Mouse (Mus musculus) olfactory bulb, adult 2 months (tissue): ENCODE measurements around the gene Sult2b1.

Experiments
- CTCF ChIP-seq: fragments of 200-500 bp; IDR thresholded peaks from 2 replicates; pipeline ENCODE4 v1.5.1; 2012; ENCODE audit warnings: low read depth, mild to moderate bottlenecking, low read length, moderate library complexity; ENCODE audit not compliant: insufficient read depth
- POLR2A ChIP-seq: fragments of 200-500 bp; IDR thresholded peaks from 2 replicates; pipeline ENCODE4 v1.6.1; 2012; ENCODE audit warnings: mild to moderate bottlenecking, low read depth, low read length, moderate library complexity; ENCODE audit not compliant: insufficient read depth

GRCm38 (mm10) chr7:45701072-45701471 lies 83.4 kb downstream of the Sult2b1 start:
- TF ChIP-seq CTCF (no peak), POLR2A (no peak)
